Mouse (Mus musculus): ENCODE data around the gene Ogdh. TPM values are rescaled to one million over a fixed set of nuclear protein-coding genes. Genes with fewer than 3 reads are reported as not detected.
"Not testable (repeated sequence)": the region's sequence is repeated elsewhere in the genome, so short reads cannot be mapped to it uniquely, and the experiment has no call there.

The Ogdh gene
- polyA plus RNA-seq, 1 experiment from 2014 or later: 99.9 TPM

DNA sequence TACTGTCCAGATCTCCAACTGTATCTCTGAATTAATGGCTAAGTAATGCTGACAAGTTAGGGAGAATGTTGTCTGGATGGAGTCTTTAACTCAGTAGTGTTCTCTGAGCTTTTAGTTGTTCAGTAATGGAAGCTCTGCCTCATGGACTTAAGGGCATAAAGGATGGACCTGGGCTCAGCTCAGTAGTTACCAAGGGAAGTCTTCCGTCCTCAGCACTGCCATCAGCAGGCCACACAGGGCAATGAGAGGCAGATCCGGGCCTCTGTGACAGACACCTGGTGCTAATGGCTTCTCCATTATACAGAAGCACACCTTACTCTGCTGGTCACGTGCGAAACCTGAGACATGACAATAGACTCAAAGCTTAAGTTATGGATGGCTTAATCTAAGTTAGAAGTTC lies 45.3 kb downstream of the Ogdh start:
- H3K27me3 ChIP-seq: no peaks in the 10 kb centered on the region
- peaks cover 45% of the 10 kb centered on the region for H3K36me3 ChIP-seq
- H3K4me1 ChIP-seq: no peaks in the 10 kb centered on the region
- no peak overlapping the region for H3K9ac ChIP-seq
- no peak for ATAC-seq (ENCODE audit: insufficient number of reproducible peaks, insufficient read depth, low FRiP score, low TSS enrichment)
- no peaks in the 10 kb centered on the region for H3K9me3 ChIP-seq
- WGBS: 77% methylated on average over 4 of the region's 4 CpGs
- H3K27ac ChIP-seq: no peak overlapping the region
- no peak overlapping the region for H3K4me2 ChIP-seq (replicated peaks)
- no peak overlapping the region for H3K4me3 ChIP-seq

DNA sequence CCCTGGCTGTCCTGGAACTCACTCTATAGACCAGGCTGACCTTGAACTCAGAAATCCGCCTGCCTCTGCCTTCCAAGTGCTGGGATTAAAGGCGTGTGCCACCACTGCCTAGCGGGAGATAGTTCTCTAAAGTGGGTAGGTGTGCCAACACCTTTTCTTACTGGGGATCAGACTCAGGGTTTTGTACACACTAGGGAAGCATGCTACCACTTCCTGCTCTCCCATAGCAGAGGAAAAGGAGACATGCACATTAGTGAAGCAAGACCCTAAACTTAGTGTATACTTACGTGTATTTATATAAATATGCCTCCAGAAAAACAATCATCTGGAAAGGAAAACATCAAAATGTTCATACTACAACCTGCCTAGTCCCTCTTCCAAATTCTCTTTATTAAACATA lies 54.5 kb downstream of the Ogdh start:
- ATAC-seq (ENCODE audit: insufficient number of reproducible peaks, insufficient read depth, low FRiP score, low TSS enrichment): no peak
- Histone ChIP-seq H3K36me3 (peaks cover 89% of the 10 kb centered on the region), H3K9me3 (no peaks in the 10 kb centered on the region), H3K27me3 (no peaks in the 10 kb centered on the region), H3K4me3 (no peak overlapping the region), H3K9ac (no peak overlapping the region), H3K27ac (no peak overlapping the region), H3K4me1 (no peaks in the 10 kb centered on the region), H3K4me2 (replicated peaks) (no peak overlapping the region)
- WGBS: 89% methylated on average over 4 of the region's 4 CpGs

DNA sequence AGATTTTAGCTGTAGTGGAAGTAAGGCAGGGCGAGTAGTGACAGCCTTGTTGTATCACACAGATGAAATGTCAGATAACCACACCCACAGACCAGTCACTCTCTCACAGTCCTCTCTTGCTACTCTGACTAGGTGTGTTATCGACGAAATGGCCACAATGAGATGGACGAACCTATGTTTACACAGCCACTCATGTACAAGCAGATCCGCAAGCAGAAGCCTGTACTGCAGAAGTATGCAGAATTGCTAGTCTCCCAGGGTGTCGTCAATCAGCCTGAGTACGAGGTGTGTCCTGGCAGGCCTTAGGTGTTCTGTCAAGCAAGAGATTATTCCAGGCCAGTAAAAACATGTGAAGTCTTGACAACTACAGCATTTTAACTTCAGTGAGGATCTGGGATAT lies 55.5 kb downstream of the Ogdh start:
- 83% methylated on average over 7 of the region's 7 CpGs for WGBS
- Histone ChIP-seq H3K36me3 (peaks cover 85% of the 10 kb centered on the region), H3K27ac (no peak overlapping the region), H3K27me3 (no peaks in the 10 kb centered on the region), H3K4me1 (no peaks in the 10 kb centered on the region), H3K4me3 (no peak overlapping the region), H3K4me2 (replicated peaks) (no peak overlapping the region), H3K9ac (no peak overlapping the region), H3K9me3 (no peaks in the 10 kb centered on the region)
- ATAC-seq (ENCODE audit: insufficient number of reproducible peaks, insufficient read depth, low FRiP score, low TSS enrichment): no peak

DNA sequence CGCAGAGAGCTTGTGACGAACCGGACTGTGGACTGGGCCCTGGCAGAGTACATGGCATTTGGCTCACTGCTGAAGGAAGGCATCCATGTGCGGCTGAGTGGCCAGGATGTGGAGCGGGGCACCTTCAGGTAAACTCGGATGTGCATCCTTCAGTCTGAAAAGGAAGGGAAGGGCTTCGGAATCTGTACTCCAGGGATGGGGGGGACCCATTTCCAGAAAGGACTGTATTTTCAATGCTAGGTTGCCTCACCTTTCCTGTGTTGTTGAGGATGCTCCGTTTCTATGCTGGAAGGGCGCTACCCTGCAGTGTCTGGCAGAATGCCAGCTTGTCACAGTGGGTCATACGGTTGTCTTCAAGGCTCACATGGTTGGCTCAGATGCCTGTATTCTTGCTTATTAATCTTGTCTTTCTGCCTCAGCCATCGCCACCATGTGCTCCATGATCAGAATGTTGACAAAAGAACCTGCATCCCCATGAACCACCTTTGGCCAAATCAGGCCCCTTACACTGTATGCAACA lies 57.3 kb downstream of the Ogdh start:
- no peaks in the 10 kb centered on the region for H3K4me1 ChIP-seq
- peaks cover 83% of the 10 kb centered on the region for H3K36me3 ChIP-seq
- no peaks in the 10 kb centered on the region for H3K27me3 ChIP-seq
- WGBS: 95% methylated on average over 11 of the region's 11 CpGs
- H3K4me2 ChIP-seq (replicated peaks): no peak overlapping the region
- H3K9ac ChIP-seq: no peak overlapping the region
- H3K27ac ChIP-seq: no peak overlapping the region
- H3K4me3 ChIP-seq: no peak overlapping the region
- H3K9me3 ChIP-seq: no peaks in the 10 kb centered on the region
- ATAC-seq (ENCODE audit: insufficient number of reproducible peaks, insufficient read depth, low FRiP score, low TSS enrichment): no peak

DNA sequence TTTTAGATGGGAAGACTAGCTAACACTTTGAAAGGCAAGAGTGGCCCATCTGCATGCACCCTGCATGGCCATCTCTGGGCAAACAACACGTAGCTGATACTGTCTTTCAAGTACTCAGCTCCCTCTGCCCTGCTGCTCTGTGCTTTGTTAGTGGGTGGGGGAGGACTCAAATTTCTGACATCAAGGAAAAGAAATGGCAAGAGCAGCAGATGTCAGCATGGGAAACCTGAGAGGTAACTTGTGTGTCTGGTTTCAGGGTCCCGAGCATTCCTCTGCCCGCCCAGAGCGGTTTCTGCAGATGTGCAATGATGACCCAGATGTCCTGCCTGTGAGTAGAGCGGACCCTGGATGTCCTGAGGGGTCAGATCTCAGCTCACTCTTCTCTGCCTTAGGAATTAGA lies 58.2 kb downstream of the Ogdh start:
- no peaks in the 10 kb centered on the region for H3K4me1 ChIP-seq
- H3K9me3 ChIP-seq: no peaks in the 10 kb centered on the region
- WGBS: 68% methylated on average over 5 of the region's 5 CpGs
- H3K9ac ChIP-seq: no peak overlapping the region
- H3K4me3 ChIP-seq: no peak overlapping the region
- no peak overlapping the region for H3K4me2 ChIP-seq (replicated peaks)
- no peak overlapping the region for H3K27ac ChIP-seq
- no peak for ATAC-seq (ENCODE audit: insufficient number of reproducible peaks, insufficient read depth, low FRiP score, low TSS enrichment)
- H3K36me3 ChIP-seq: peaks cover 82% of the 10 kb centered on the region
- H3K27me3 ChIP-seq: no peaks in the 10 kb centered on the region

DNA sequence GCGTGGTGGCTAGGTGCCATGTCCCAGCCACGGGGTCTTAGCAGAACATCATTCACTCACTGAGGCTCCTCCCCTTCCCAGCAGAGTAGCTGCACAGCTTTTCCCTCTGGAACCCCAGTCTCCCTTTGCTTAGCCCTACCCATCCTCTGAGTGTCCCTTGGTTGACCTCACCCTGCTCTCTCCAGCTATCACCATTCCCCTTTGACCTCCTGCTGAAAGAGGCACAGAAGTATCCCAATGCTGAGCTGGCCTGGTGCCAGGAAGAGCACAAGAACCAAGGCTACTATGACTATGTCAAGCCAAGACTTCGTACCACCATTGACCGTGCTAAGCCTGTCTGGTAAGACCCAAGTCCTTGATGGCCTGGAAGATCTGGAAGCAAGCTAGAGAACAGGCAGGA lies 63.7 kb downstream of the Ogdh start:
- no peak overlapping the region for H3K9ac ChIP-seq
- peaks cover 63% of the 10 kb centered on the region for H3K36me3 ChIP-seq
- H3K4me3 ChIP-seq: no peak overlapping the region
- no peak overlapping the region for H3K27ac ChIP-seq
- no peaks in the 10 kb centered on the region for H3K27me3 ChIP-seq
- H3K4me1 ChIP-seq: no peaks in the 10 kb centered on the region
- 96% methylated on average over 4 of the region's 4 CpGs for WGBS
- 0 out of 2 replicates have a peak, but pooled peaks have one; percentile 36 for ATAC-seq (ENCODE audit: insufficient number of reproducible peaks, insufficient read depth, low FRiP score, low TSS enrichment)
- H3K4me2 ChIP-seq (replicated peaks): no peak overlapping the region
- no peaks in the 10 kb centered on the region for H3K9me3 ChIP-seq

DNA sequence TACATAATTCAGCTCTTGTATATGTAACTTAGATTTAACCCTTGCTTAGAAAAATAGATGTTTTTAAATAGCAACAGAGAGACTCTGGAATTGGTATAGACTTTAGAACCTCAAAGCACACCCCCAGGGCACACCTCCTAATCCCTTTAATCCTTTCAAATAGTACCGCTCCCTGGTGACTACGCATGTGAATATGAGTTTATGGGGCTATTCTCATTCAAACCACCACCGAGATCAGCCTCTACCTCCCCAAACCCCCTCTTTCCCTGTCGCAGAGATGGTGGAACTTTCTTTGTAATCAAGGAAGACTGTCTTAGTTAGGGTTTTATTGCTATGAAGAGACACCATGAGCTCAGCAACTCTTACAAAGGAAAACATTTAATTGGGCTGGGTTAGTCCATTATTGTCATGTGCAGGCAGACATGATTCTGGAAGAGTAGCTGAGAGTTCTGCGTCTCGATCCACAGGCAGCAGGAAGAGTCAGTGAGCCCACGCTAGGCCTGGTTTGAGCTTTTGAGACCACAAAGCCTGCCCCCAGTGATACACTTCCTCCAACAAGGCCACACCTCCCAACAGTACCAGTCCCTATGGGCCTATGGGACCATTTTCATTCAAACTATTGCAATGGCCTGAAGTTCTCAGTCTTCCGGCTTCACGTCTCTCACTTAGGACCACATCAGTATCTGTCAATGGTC lies 73.3 kb downstream of the Ogdh start:
- ATAC-seq (ENCODE audit: insufficient number of reproducible peaks, insufficient read depth, low FRiP score, low TSS enrichment): no peak
- no peaks in the 10 kb centered on the region for H3K4me1 ChIP-seq
- WGBS: 88% methylated on average over 9 of the region's 9 CpGs
- no peaks in the 10 kb centered on the region for H3K36me3 ChIP-seq
- no peak overlapping the region for H3K4me2 ChIP-seq (replicated peaks)
- no peak overlapping the region for H3K9ac ChIP-seq
- no peaks in the 10 kb centered on the region for H3K9me3 ChIP-seq
- H3K27me3 ChIP-seq: no peaks in the 10 kb centered on the region
- no peak overlapping the region for H3K4me3 ChIP-seq
- H3K27ac ChIP-seq: no peak overlapping the region

DNA sequence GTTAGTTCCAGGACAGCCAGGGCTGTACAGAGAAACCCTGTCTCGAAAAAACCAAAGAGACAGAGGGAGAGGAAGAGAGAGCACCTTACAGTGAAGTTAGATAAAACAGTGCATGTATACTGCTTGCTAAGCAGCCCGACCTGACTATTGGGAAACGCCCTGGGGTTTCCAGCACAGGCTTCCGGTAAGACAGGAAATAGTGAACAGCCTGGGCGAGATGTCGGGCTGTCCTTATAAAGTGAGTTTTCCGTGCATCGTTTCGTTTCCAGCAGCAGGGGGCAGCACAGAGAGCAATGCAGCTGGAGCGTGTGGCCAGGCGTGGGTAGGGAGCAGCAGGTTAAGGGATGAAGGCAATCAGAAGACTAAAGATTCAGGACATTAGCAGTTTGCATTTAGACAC lies 74.5 kb downstream of the Ogdh start:
- Histone ChIP-seq H3K4me1 (no peaks in the 10 kb centered on the region), H3K36me3 (no peaks in the 10 kb centered on the region), H3K4me2 (replicated peaks) (no peak overlapping the region), H3K9ac (no peak overlapping the region), H3K9me3 (no peaks in the 10 kb centered on the region), H3K27ac (no peak overlapping the region), H3K4me3 (no peak overlapping the region), H3K27me3 (no peaks in the 10 kb centered on the region)
- ATAC-seq (ENCODE audit: insufficient number of reproducible peaks, insufficient read depth, low FRiP score, low TSS enrichment): no peak
- 19% methylated on average over 11 of the region's 11 CpGs for WGBS

DNA sequence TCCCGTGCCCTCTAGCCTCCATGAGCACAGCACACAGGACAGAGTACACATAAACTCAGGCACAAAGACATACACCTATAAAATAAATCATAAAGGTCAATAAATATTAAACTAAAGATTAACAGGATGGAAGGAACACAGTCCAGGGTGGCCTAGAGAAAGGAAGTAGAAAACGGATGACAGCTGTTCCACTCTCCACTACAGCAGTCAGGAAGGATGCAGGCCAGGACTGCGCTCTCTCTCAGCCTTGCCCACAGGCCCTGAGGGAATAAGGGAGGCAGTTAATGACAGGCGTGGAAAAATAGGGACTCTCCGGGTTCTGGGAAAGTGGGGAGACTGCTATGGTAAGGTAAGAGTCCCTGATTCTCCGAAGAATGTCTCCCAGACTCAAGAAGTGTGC lies 75.0 kb downstream of the Ogdh start:
- Histone ChIP-seq H3K27me3 (no peaks in the 10 kb centered on the region), H3K4me2 (replicated peaks) (no peak overlapping the region), H3K27ac (no peak overlapping the region), H3K4me1 (no peaks in the 10 kb centered on the region), H3K9ac (no peak overlapping the region), H3K9me3 (no peaks in the 10 kb centered on the region), H3K4me3 (no peak overlapping the region), H3K36me3 (no peaks in the 10 kb centered on the region)
- WGBS: 59% methylated on average over 6 of the region's 6 CpGs
- ATAC-seq (ENCODE audit: insufficient number of reproducible peaks, insufficient read depth, low FRiP score, low TSS enrichment): 0 out of 2 replicates have a peak, but pooled peaks have one; percentile 52

DNA sequence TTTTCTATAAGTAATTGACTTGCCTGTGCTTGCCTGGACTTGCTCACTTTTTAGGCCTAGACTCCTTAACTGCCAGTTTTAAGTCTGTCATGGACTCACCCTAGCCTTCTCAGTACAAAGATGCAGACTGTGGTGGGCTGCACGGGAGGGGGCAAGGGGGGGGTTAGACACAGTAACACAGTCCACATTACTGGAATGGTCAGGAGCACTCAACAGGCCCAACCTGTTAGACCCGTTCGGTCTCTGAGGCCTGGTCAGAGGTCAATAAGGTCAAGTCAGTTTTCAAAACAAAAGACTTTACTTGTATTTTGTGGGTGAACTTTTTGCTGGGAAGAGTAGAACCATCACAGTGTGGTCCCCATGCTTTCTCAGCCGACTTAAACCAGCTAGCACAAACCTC lies 75.7 kb downstream of the Ogdh start:
- H3K36me3 ChIP-seq: no peaks in the 10 kb centered on the region
- no peak overlapping the region for H3K9ac ChIP-seq
- no peaks in the 10 kb centered on the region for H3K4me1 ChIP-seq
- H3K4me3 ChIP-seq: no peak overlapping the region
- no peaks in the 10 kb centered on the region for H3K27me3 ChIP-seq
- no peak overlapping the region for H3K27ac ChIP-seq
- H3K9me3 ChIP-seq: no peaks in the 10 kb centered on the region
- WGBS: 47% methylated on average over 4 of the region's 4 CpGs
- no peak overlapping the region for H3K4me2 ChIP-seq (replicated peaks)
- no peak for ATAC-seq (ENCODE audit: insufficient number of reproducible peaks, insufficient read depth, low FRiP score, low TSS enrichment)

DNA sequence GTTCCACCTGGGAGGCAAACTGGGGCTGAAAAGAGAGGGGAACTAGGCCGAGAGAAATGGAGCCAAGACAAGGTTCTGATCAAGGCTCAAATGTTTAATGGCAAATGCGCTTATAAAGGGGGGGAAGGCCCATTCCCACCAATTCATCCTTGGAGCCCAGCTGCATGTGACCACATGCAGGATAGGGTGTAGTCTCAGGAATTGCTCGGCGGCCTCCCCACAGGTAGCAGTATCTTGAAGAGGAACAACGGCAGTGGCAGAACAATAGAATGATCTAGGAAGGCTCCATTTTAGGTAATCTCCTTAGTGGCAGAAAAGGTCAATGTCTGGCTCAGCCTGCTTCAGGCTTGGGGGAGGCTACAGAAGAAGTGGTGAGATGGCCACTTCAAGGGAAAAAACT lies 76.6 kb downstream of the Ogdh start:
- not testable (repeated sequence) for H3K27ac ChIP-seq; H3K36me3 ChIP-seq; H3K9me3 ChIP-seq; H3K4me1 ChIP-seq; H3K9ac ChIP-seq; H3K27me3 ChIP-seq; H3K4me2 ChIP-seq (replicated peaks); H3K4me3 ChIP-seq; ATAC-seq (ENCODE audit: insufficient number of reproducible peaks, insufficient read depth, low FRiP score, low TSS enrichment)
- WGBS: 79% methylated on average over 5 of the region's 5 CpGs

DNA sequence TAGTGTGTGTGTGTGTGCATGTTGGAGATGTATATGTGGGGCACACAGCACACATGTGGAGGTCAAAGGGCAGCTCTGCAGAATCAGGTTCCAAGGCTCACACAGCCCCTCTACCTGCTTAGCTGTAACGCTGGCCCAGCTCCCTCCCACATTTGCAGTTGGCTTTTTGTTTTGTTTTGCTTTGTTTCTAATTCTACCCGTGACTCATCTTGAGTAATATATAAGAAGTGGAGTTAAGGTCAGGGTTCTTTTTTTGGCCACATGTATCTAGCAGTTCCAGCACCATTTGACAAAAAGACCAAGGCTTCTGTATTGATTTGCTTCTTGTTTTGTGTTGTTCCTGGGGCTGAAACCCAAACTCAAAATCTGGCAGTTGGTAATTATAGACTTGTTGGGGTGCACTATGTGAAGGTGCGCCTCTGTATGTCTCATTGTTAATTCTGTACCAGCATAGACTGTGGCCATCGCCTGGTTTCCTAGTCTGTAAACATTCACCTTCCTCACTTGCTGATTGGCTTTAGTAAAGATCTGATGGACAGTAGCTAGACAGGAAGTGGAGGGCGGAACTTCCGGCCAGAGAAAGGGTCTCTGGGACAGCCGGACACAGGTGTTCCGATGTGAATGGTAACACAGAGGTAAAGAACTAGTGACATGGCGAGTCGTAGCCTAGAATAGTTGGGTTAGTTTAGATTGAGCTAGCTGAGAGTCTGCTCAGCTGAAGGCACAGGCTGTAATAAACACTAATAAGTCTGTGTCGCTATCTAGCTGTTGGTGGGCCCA lies 80.1 kb downstream of the Ogdh start:
- ATAC-seq (ENCODE audit: insufficient number of reproducible peaks, insufficient read depth, low FRiP score, low TSS enrichment): no peak
- H3K4me3 ChIP-seq: no peak overlapping the region
- 85% methylated on average over 11 of the region's 11 CpGs for WGBS

More for the DNA sequence above, 80.1 kb downstream of the Ogdh start:
- Histone ChIP-seq H3K9ac (no peak overlapping the region), H3K4me2 (replicated peaks) (no peak overlapping the region), H3K27ac (no peak overlapping the region), H3K36me3 (no peaks in the 10 kb centered on the region), H3K9me3 (no peaks in the 10 kb centered on the region), H3K27me3 (no peaks in the 10 kb centered on the region), H3K4me1 (no peaks in the 10 kb centered on the region)

All from embryonic facial prominence, embryonic 12.5 days (tissue).